Mouse (Mus musculus): ENCODE measurements at regions not wholly inside any gene's neighbourhood (a gene's known extent, or its start where the extent isn't known, plus 50 kb on each side); places are given as distances from the start of the nearest gene placed in this dataset.

- DNase-seq (ENCODE audit: extremely low read depth, low read depth, low spot score) = no peak
Measured at GRCm38 (mm10) chr11:30372924-30373323, 98.7 kb downstream of the 4930505A04Rik start.

GRCm38 (mm10) chr11:30371963-30372362 lies 99.7 kb downstream of the 4930505A04Rik start:
- no peak for DNase-seq (ENCODE audit: extremely low read depth, low read depth, low spot score)

GRCm38 (mm10) chr11:30369601-30370240 lies 101.7 kb upstream of the Sptbn1 start:
- no peak for DNase-seq (ENCODE audit: extremely low read depth, low read depth, low spot score)

DNA sequence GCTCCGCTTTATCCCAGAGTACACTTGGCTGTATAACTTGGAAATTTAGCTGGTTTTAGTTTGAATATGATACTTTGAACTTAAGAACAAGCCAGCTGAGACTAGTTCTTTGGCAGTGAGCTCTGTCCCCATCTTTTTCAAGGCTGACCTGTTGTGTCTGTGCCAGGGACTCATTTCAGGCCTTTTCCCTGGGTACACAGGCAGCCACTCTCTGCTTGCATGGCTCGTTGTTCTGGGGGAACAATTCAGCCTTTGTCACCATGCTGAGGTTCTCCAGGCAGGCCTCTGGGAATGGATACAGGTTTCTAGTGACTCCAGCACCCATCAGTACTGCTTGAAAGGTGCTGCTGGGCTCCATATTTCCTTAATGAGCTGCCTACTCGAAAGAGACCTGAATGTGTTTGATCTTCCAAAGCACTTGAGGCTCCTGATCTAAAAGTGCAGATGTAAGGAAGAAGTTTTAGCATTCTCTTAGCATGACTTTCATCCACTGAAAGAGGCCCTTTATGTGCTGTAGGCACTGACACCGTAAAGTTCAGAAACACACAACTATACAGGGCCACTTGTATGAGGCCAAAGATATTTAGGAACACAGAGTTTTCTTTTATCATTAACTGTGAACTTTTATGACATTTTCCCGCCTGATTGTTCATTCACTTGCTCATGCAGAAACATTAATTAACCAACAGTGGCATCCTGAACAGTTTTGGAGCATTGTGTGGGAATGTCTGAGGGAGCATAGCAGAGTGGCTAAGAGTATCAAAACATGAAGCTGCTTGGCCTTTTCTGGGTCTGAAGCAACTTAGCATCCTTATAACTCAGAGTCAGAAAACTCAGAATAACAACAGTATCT lies 99.6 kb upstream of the Sptbn1 start:
- DNase-seq (ENCODE audit: extremely low read depth, low read depth, low spot score) = no peak

- DNase-seq (ENCODE audit: extremely low read depth, low read depth, low spot score) = no peak
Measured at GRCm38 (mm10) chr11:30366491-30366890, 98.5 kb upstream of the Sptbn1 start.

GRCm38 (mm10) chr11:30364993-30365392 lies 97.0 kb upstream of the Sptbn1 start:
- DNase-seq (ENCODE audit: extremely low read depth, low read depth, low spot score) = no peak

GRCm38 (mm10) chr11:30364591-30364990 lies 96.6 kb upstream of the Sptbn1 start:
- DNase-seq (ENCODE audit: extremely low read depth, low read depth, low spot score) = no peak

DNA sequence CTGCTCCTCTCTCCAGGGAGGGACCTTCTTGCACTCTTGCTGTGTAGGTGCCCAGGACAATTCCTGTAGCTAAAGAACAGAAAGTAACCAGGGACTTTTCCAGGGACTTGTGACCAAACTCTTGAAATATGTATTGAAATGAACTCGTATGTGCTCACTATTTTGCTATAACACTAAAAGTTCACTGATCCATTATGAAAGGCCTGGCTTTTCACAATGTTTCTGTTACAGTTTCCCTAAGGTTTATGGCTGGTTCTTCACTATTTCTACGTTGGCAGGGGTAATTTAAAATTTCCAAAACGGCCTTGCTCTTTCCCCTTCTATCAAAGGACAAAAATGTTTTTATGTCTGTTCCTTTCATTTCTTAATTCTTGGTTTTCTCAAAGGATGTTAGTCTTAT lies 90.2 kb upstream of the Sptbn1 start:
- DNase-seq (ENCODE audit: extremely low read depth, low read depth, low spot score) = no peak

GRCm38 (mm10) chr11:30355356-30355755 lies 87.4 kb upstream of the Sptbn1 start:
- DNase-seq (ENCODE audit: extremely low read depth, low read depth, low spot score) = peak; percentile 87

- no peak for DNase-seq (ENCODE audit: extremely low read depth, low read depth, low spot score)
Measured at GRCm38 (mm10) chr11:30326371-30326770, 58.4 kb upstream of the Sptbn1 start.
